Mouse (Mus musculus): ENCODE results near the gene Chuk. TPM values are rescaled to one million over a fixed set of nuclear protein-coding genes. Genes with fewer than 3 reads are reported as not detected.

The Chuk gene
- polyA plus RNA-seq, 1 experiment from 2014 or later, result 52.5 TPM

DNA sequence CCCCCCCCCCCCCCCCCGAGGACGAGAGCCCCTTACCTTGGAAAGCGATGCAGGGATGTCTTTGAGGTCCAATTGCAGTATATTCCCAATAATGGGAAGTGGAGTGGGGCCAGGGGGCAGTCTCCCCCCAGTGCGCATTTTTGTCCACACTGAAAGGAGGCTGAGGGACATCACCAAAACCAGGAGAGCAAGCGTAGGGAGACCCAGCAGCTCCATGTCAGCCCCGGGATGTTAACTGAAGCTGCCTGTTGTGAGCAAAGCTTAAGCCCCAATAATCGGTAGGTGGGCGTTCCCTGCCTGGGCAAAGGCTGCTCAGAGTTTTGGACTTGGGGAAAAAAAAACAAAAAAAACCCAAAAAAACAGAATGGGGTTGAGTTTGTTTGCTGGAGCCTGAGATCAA, 78.3 kb downstream of the Chuk start, which contains the start of gene Cyp2c23:
Gene Cyp2c23, minus strand, starts transcription at position 237 of the 400 bp plus-strand sequence.
- Histone ChIP-seq H3K4me2 (replicated peaks) (no peak within 1 kb of the TSS), H3K9me3 (ENCODE audit: control insufficient read depth, low read length) (no peaks in the 10 kb centered on the region), H3K4me3 (replicated peaks; ENCODE audit: low read length) (no peak within 1 kb of the TSS), H3K36me3 (replicated peaks; ENCODE audit: control insufficient read depth, insufficient read depth) (peaks cover 5% of the 10 kb centered on the region), H3K9ac (no peak within 1 kb of the TSS), H3K4me1 (replicated peaks; ENCODE audit: control insufficient read depth, insufficient read depth, low read length) (no peaks in the 10 kb centered on the region), H3K27me3 (ENCODE audit: control insufficient read depth, insufficient read depth, low read length) (no peaks in the 10 kb centered on the region), H3K27ac (no peak within 1 kb of the TSS)
- ATAC-seq (ENCODE audit: low FRiP score), result no peak
- DNase-seq (ENCODE audit: low spot score), result no peak
- WGBS, result 77% methylated on average over 6 of the region's 8 CpGs

- no peaks in the 10 kb centered on the region; the same call in 1 of the 2 replicates for H3K36me3 ChIP-seq (replicated peaks; ENCODE audit: control insufficient read depth, insufficient read depth)
- WGBS, result 67% methylated on average over 8 of the region's 8 CpGs
- H3K4me3 ChIP-seq (replicated peaks; ENCODE audit: low read length), result no peak overlapping the region
- no peak overlapping the region for H3K4me2 ChIP-seq (replicated peaks)
- no peaks in the 10 kb centered on the region for H3K9me3 ChIP-seq (ENCODE audit: control insufficient read depth, low read length)
- no peak overlapping the region for H3K9ac ChIP-seq
- no peaks in the 10 kb centered on the region for H3K27me3 ChIP-seq (ENCODE audit: control insufficient read depth, insufficient read depth, low read length)
- ATAC-seq (ENCODE audit: low FRiP score) (no peak), DNase-seq (ENCODE audit: low spot score) (no peak)
- H3K27ac ChIP-seq, result no peak overlapping the region
- no peaks in the 10 kb centered on the region for H3K4me1 ChIP-seq (replicated peaks; ENCODE audit: control insufficient read depth, insufficient read depth, low read length)
These were observed 80.2 kb downstream of the Chuk start for GRCm38 (mm10) chr19:44026956-44027530.

DNA sequence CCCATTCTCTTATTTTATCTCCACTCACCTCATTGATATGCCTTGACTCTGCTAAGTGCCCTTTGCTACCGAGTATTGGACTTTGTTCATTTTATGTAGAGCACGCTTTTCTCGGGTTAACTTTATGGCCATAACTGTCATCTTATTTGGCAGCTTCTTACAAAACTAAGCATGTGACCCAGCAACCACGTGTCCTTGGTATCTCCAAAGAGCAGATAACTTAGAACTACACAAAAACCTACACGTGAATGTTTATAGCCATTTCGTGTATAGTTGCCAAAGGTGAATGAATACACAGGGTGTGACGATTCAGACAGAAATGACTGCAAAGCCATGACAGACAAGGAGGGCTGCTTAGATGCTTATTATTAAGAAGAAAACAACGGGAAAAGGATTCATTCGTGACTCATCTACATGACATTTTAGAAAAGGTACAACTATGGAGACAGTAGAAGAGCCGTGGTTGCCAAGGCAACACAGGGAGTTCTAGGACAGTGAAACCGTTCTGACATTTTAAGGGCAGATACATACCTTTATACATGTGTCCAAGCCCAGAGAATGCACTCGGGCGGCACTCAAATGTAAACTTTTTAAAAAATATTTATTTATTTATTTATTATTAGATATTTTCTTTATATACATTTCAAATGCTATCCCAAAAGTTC, 82.2 kb downstream of the Chuk start:
- 89% methylated on average over 13 of the region's 13 CpGs for WGBS
- ATAC-seq (ENCODE audit: low FRiP score), result no peak
- no peak for DNase-seq (ENCODE audit: low spot score)
- H3K9ac ChIP-seq, result no peak overlapping the region
- H3K27me3 ChIP-seq (ENCODE audit: control insufficient read depth, insufficient read depth, low read length), result no peaks in the 10 kb centered on the region
- no peak overlapping the region for H3K4me2 ChIP-seq (replicated peaks)
- H3K4me1 ChIP-seq (replicated peaks; ENCODE audit: control insufficient read depth, insufficient read depth, low read length), result no peaks in the 10 kb centered on the region
- H3K4me3 ChIP-seq (replicated peaks; ENCODE audit: low read length), result no peak overlapping the region
- H3K9me3 ChIP-seq (ENCODE audit: control insufficient read depth, low read length), result no peaks in the 10 kb centered on the region
- no peak overlapping the region for H3K27ac ChIP-seq
- no peaks in the 10 kb centered on the region for H3K36me3 ChIP-seq (replicated peaks; ENCODE audit: control insufficient read depth, insufficient read depth)

Other genes starting within 250 kb of the Chuk start
- 8.7 and 8.9 TPM in 2 replicates for gene Dnmbp, start 167.3 kb downstream of the Chuk start, polyA plus RNA-seq (2014; fragmentation: Nextera tagmentation; extraction: Ambion mirVana)
- gene Cpn1, start 120.9 kb downstream of the Chuk start, polyA plus RNA-seq (2014; fragmentation: Nextera tagmentation; extraction: Ambion mirVana), result 0.20 and 0.26 TPM in 2 replicates
- gene Cyp2c23, start 78.3 kb downstream of the Chuk start, polyA plus RNA-seq (2014; fragmentation: Nextera tagmentation; extraction: Ambion mirVana), result not detected in 2 replicates
- gene Erlin1, start 37.7 kb downstream of the Chuk start, polyA plus RNA-seq (2014; fragmentation: Nextera tagmentation; extraction: Ambion mirVana), result 17.1 and 17.8 TPM in 2 replicates
- gene Cwf19l1, start 28.4 kb upstream of the Chuk start, polyA plus RNA-seq (2014; fragmentation: Nextera tagmentation; extraction: Ambion mirVana), result 29.7 and 36.6 TPM in 2 replicates
- 164 and 173 TPM in 2 replicates for gene Bloc1s2, start 39.0 kb upstream of the Chuk start, polyA plus RNA-seq (2014; fragmentation: Nextera tagmentation; extraction: Ambion mirVana)
- gene Pkd2l1, start 85.0 kb upstream of the Chuk start, polyA plus RNA-seq (2014; fragmentation: Nextera tagmentation; extraction: Ambion mirVana), result 0.43 and 0.51 TPM in 2 replicates
- 4.2 and 5.4 TPM in 2 replicates for gene Scd3, start 95.8 kb upstream of the Chuk start, polyA plus RNA-seq (2014; fragmentation: Nextera tagmentation; extraction: Ambion mirVana)
- gene Scd2, start 186.2 kb upstream of the Chuk start, polyA plus RNA-seq (2014; fragmentation: Nextera tagmentation; extraction: Ambion mirVana), result 323 and 381 TPM in 2 replicates
- 0.25 and 0.30 TPM in 2 replicates for gene Scd4, start 225.6 kb upstream of the Chuk start, polyA plus RNA-seq (2014; fragmentation: Nextera tagmentation; extraction: Ambion mirVana)

Data from hindbrain, embryonic 14.5 days (tissue).